Mouse (Mus musculus) thymus, adult 2 months (tissue): ENCODE results near the gene Zfp366.

Experiments used
- CTCF ChIP-seq: fragments of 200-500 bp; IDR thresholded peaks from 2 replicates; pipeline ENCODE4 v1.5.1; 2012; ENCODE audit warnings: mild to moderate bottlenecking, control low read depth, low read length, moderate library complexity, borderline replicate concordance; ENCODE audit not compliant: control insufficient read depth, poor library complexity, insufficient read depth; ENCODE audit errors: extremely low read depth
- POLR2A ChIP-seq: fragments of 200-500 bp; IDR thresholded peaks from 2 replicates; pipeline ENCODE4 v1.6.1; 2012; ENCODE audit warnings: mild to moderate bottlenecking, low read length, control low read depth, moderate library complexity; ENCODE audit not compliant: control insufficient read depth, poor library complexity, insufficient read depth; ENCODE audit errors: extremely low read depth

GRCm38 (mm10) chr13:99147645-99148111, 36.9 kb upstream of the Zfp366 start:
- TF ChIP-seq POLR2A (no peak), CTCF (no peak)
